Mouse (Mus musculus): ENCODE measurements around the gene Mapk8.

DNA sequence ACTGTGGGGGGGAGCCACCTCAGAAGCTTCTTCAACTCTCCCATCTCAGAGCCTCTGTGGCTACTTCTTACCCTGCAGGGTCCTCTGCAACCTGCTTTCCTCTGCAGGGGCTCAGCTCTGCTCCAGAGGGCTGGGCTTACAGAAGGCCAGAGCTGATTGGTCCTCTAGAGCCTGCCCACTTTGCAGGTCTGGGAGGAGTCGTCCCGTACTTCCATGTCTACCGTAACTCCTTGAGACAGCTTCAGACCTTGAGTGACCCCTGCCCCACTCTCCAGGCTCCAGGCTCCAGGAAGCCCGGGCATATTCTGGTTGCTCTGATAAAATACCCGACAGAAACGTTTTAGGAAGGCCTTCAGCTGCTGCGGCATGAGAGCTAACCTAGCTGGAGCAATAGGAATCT lies 76.9 kb downstream of the Mapk8 start:
- TF ChIP-seq CTCF (IDR thresholded peaks at IDR 0.05; ENCODE audit: low read depth), result no peak
- TF ChIP-seq EP300 (IDR thresholded peaks at IDR 0.05; ENCODE audit: low read depth), result no peak

Measured in liver, embryonic 14.5 days (tissue).